Mouse (Mus musculus) heart, adult 2 months (tissue): ENCODE results near the gene Alkbh7.

Experiments
- CTCF ChIP-seq: fragments of 200-600 bp; IDR thresholded peaks from 2 replicates; pipeline ENCODE4 v1.8.1; 2022; ENCODE audit warnings: antibody characterized with exemption, mild to moderate bottlenecking, moderate library complexity
- EP300 ChIP-seq: fragments of 200-500 bp; IDR thresholded peaks from 2 replicates; pipeline ENCODE4 v1.6.1; 2011; ENCODE audit warnings: low read depth, low read length, control low read depth; ENCODE audit not compliant: insufficient read depth
- POLR2A ChIP-seq: fragments of 200-500 bp; IDR thresholded peaks from 2 replicates; pipeline ENCODE4 v1.6.1; 2011; ENCODE audit warnings: mild to moderate bottlenecking, low read depth, low read length, control low read depth; ENCODE audit not compliant: insufficient read depth

DNA sequence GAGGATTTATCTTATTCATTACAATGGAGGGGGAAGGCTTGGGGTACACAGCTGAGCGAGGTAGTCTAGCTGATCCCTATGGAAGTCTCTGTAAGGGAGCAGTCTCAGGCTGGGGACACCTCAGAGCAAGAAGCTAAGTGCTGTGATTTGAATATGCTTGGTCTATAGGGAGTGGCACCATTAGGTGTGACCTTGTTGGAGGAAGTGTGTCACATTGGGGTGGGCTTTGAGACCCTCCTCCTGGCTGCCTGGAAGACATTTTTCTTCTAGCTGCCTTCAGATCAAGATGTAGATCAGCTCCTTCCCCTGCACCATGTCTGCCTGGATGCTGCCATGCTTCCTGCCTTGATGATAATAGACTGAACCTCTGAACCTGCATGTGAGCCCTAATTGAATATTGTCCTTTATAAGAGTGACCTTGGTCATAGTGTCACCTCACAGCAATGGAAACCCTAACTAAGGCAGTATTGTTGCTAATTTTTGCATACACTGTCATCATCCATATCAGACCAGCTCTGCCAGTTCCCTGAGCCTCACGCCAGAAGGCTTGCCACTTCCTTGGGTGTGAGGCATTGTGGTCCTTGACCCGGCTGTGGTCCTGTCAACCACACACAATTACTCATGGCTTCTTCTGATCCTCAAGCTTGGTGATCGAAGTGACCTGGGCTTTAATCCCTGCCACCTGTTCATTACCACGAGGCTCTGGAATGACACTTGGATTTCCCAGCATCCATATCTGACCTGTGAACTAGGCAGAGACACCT is 34.3 kb upstream of the Alkbh7 start:
- no peak for TF ChIP-seq CTCF
- TF ChIP-seq POLR2A: no peak
- TF ChIP-seq EP300: no peak
